Mouse (Mus musculus) MEL (cell line): Measurements from ENCODE around the gene Dnajc30. TPM values are rescaled to one million over a fixed set of nuclear protein-coding genes. Genes with fewer than 3 reads are reported as not detected.

Experiments
- DNase-seq: peaks from one replicate; pipeline ENCODE4 v3.0.0; 2011; ENCODE audit warnings: low read depth, low spot score
- H3K27ac ChIP-seq: 2 replicates; pipeline ENCODE4 v1.5.1; 2012; ENCODE audit warnings: low read depth, mild to moderate bottlenecking, control low read depth, low read length, moderate library complexity; ENCODE audit not compliant: control insufficient read depth
- H3K27me3 ChIP-seq, 2 experiments: fragments of 150-350 bp in 1 of 2; sonication (generic) in 1 of 2; 2 replicates each; pipeline ENCODE4 v1.6.1; 2012; ENCODE audit warnings: low read length in 2 of 2, mild to moderate bottlenecking in 2 of 2, improper control_type of control experiment in 1 of 2, moderate library complexity in 1 of 2; ENCODE audit not compliant: insufficient read depth in 2 of 2, control insufficient read depth in 1 of 2
- H3K36me3 ChIP-seq, 2 experiments: 2 replicates each; pipeline ENCODE4 v1.6.1; 2012 to 2014; ENCODE audit warnings: low read length in 2 of 2, improper control_type of control experiment in 1 of 2, inconsistent platforms in 1 of 2, mild to moderate bottlenecking in 1 of 2; ENCODE audit not compliant: insufficient read depth in 2 of 2, control insufficient read depth in 1 of 2
- H3K4me1 ChIP-seq, 2 experiments: fragments of 150-350 bp in 1 of 2; sonication (generic) in 1 of 2; 2 replicates each; pipeline ENCODE4 v1.6.1; 2012; ENCODE audit warnings: low read length in 2 of 2, improper control_type of control experiment in 1 of 2, mild to moderate bottlenecking in 1 of 2; ENCODE audit not compliant: insufficient read depth in 2 of 2, control insufficient read depth in 1 of 2
- H3K4me3 ChIP-seq, 2 experiments: fragments of 150-350 bp in 1 of 2; sonication (generic) in 1 of 2; 2 replicates each; pipeline ENCODE4 v1.5.1; 2012; ENCODE audit warnings: low read depth in 2 of 2, low read length in 2 of 2, mild to moderate bottlenecking in 2 of 2, moderate library complexity in 2 of 2, control low read depth in 1 of 2, improper control_type of control experiment in 1 of 2; ENCODE audit not compliant: control insufficient read depth in 1 of 2, insufficient read depth in 1 of 2
- H3K79me2 ChIP-seq: 2 replicates; pipeline ENCODE4 v1.6.1; 2012; ENCODE audit warnings: mild to moderate bottlenecking, low read length, moderate library complexity; ENCODE audit not compliant: control insufficient read depth, poor library complexity, insufficient read depth
- H3K9ac ChIP-seq: 2 replicates; pipeline ENCODE4 v1.6.1; 2012; ENCODE audit warnings: low read depth, mild to moderate bottlenecking, control low read depth, low read length, moderate library complexity; ENCODE audit not compliant: control insufficient read depth, poor library complexity, severe bottlenecking
- H3K9me3 ChIP-seq: fragments of 150-350 bp; sonication (generic); replicated peaks from 2 replicates; pipeline ENCODE4 v1.6.1; 2012; ENCODE audit warnings: mild to moderate bottlenecking, low read length, improper control_type of control experiment, moderate library complexity; ENCODE audit not compliant: insufficient read depth
- BHLHE40 ChIP-seq: IDR thresholded peaks from 2 replicates; pipeline ENCODE4 v1.6.1; 2012; ENCODE audit warnings: low read depth, mild to moderate bottlenecking, inconsistent platforms, low read length, improper control_type of control experiment, borderline replicate concordance
- CHD2 ChIP-seq: IDR thresholded peaks from 2 replicates; pipeline ENCODE4 v1.6.1; 2011; ENCODE audit warnings: low read length, improper control_type of control experiment
- GABPA ChIP-seq: IDR thresholded peaks from 2 replicates; pipeline ENCODE4 v1.6.1; 2012; ENCODE audit warnings: low read depth, mild to moderate bottlenecking, inconsistent platforms, low read length, improper control_type of control experiment, moderate library complexity
- MAZ ChIP-seq: IDR thresholded peaks from 2 replicates; pipeline ENCODE4 v1.6.1; 2012; ENCODE audit warnings: low read depth, mild to moderate bottlenecking, inconsistent platforms, low read length, improper control_type of control experiment
- MYB ChIP-seq: IDR thresholded peaks from 2 replicates; pipeline ENCODE4 v1.6.1; 2011; ENCODE audit warnings: mild to moderate bottlenecking, low read depth, low read length, improper control_type of control experiment
- RCOR1 ChIP-seq: IDR thresholded peaks from 2 replicates; pipeline ENCODE4 v1.6.1; 2012; ENCODE audit warnings: low read depth, mild to moderate bottlenecking, inconsistent platforms, low read length, improper control_type of control experiment
- USF1 ChIP-seq: IDR thresholded peaks from 2 replicates; pipeline ENCODE4 v1.6.1; 2014; ENCODE audit warnings: low read depth, mild to moderate bottlenecking, inconsistent platforms, low read length, improper control_type of control experiment, moderate library complexity
- polyA plus RNA-seq, 2 experiments: library from polyadenylated mRNA; stranded (reverse) in 1 of 2; unstranded in 1 of 2; fragments of >175 nt in 1 of 2; fragments of >200 nt in 1 of 2; gene quantifications; 2 replicates each; pipeline versions ENCODE4 v1.2.1 to v1.2.4; 2012; ENCODE audit warnings: low replicate concordance in 2 of 2, low read depth in 1 of 2; ENCODE audit not compliant: insufficient read length in 2 of 2, insufficient read depth in 1 of 2, missing spikeins in 1 of 2
- total RNA-seq: library from RNA; depleted of rRNA; stranded (reverse); fragments of 300-350 nt; gene quantifications from 2 replicates; pipeline ENCODE4 v1.2.3, GENCODE M21; 2012; rRNA removed

The Dnajc30 gene
- total and polyA plus RNA-seq, 3 experiments, result 7.4 to 15.6 TPM; not detected in 1

- H3K9me3 ChIP-seq, result no peaks in the 10 kb centered on the region
- no peaks in the 10 kb centered on the region for H3K36me3 ChIP-seq
- H3K27me3 ChIP-seq, result no peaks in the 10 kb centered on the region
- H3K4me3 ChIP-seq, result no peak overlapping the region
- no peaks in the 10 kb centered on the region for H3K79me2 ChIP-seq
- no peak overlapping the region for H3K9ac ChIP-seq
- TF ChIP-seq BHLHE40, result no peak
- TF ChIP-seq RCOR1, result no peak
- TF ChIP-seq GABPA, result no peak
- TF ChIP-seq MYB, result no peak
- TF ChIP-seq MAZ, result no peak
- TF ChIP-seq USF1, result no peak
- TF ChIP-seq CHD2, result no peak
- peak; percentile 15 for DNase-seq
- no peaks in the 10 kb centered on the region; a peak in 1 of 4 replicates for H3K4me1 ChIP-seq
- H3K27ac ChIP-seq, result no peak overlapping the region
These were observed 51.2 kb downstream of the Dnajc30 start for GRCm38 (mm10) chr5:135115241-135115640.

Other genes starting within 250 kb of the Dnajc30 start
- not detected in 2 replicates for gene Tmem270, start 157.5 kb upstream of the Dnajc30 start, total RNA-seq
- gene Tmem270, start 157.5 kb upstream of the Dnajc30 start, polyA plus RNA-seq, result not detected
- 5.4 and 13.1 TPM in 2 replicates for gene Cldn13, start 148.7 kb upstream of the Dnajc30 start, total RNA-seq
- 1 to 10 TPM in 1 of 2 experiments, not detected in 1; 5.7 TPM for gene Cldn13, start 148.7 kb upstream of the Dnajc30 start, polyA plus RNA-seq
- gene Mettl27, start 131.8 kb upstream of the Dnajc30 start, total RNA-seq, result 0.75 and 0.96 TPM in 2 replicates
- 1 to 10 TPM in 1 of 2 experiments, not detected in 1; 3.1 TPM for gene Mettl27, start 131.8 kb upstream of the Dnajc30 start, polyA plus RNA-seq
- gene Cldn4, start 117.3 kb upstream of the Dnajc30 start, total RNA-seq, result 0.08 TPM in 1 of 2 replicates, not detected in the other
- gene Cldn4, start 117.3 kb upstream of the Dnajc30 start, polyA plus RNA-seq, result under 1 TPM in 1 of 2 experiments, not detected in 1; 0.04 TPM
- not detected in 2 replicates for gene Cldn3, start 78.0 kb upstream of the Dnajc30 start, total RNA-seq
- 1 to 10 TPM in 1 of 2 experiments, not detected in 1; 1.1 TPM for gene Cldn3, start 78.0 kb upstream of the Dnajc30 start, polyA plus RNA-seq
- 43.0 and 55.9 TPM in 2 replicates for gene Abhd11, start 55.0 kb upstream of the Dnajc30 start, total RNA-seq
- gene Abhd11, start 55.0 kb upstream of the Dnajc30 start, polyA plus RNA-seq, result 10 to 100 TPM in 1 of 2 experiments, not detected in 1; 51.7 TPM
- gene Stx1a, start 40.7 kb upstream of the Dnajc30 start, total RNA-seq, result 3.2 and 3.3 TPM in 2 replicates
- gene Stx1a, start 40.7 kb upstream of the Dnajc30 start, polyA plus RNA-seq, result 1 to 10 TPM in 1 of 2 experiments, not detected in 1; 6.0 TPM
- gene Bud23, start 757 bp downstream of the Dnajc30 start, total RNA-seq, result 87.5 and 101 TPM in 2 replicates
- 100 to 1,000 TPM in 1 of 2 experiments, not detected in 1; 222 TPM for gene Bud23, start 757 bp downstream of the Dnajc30 start, polyA plus RNA-seq
- 0.23 and 0.31 TPM in 2 replicates for gene Vps37d, start 14.1 kb downstream of the Dnajc30 start, total RNA-seq
- gene Vps37d, start 14.1 kb downstream of the Dnajc30 start, polyA plus RNA-seq, result 1 to 10 TPM in 1 of 2 experiments, not detected in 1; 1.2 TPM
- gene Mlxipl, start 25.7 kb downstream of the Dnajc30 start, total RNA-seq, result not detected in 2 replicates
- gene Mlxipl, start 25.7 kb downstream of the Dnajc30 start, polyA plus RNA-seq, result not detected
- 19.3 and 20.5 TPM in 2 replicates for gene Tbl2, start 85.5 kb downstream of the Dnajc30 start, total RNA-seq
- gene Tbl2, start 85.5 kb downstream of the Dnajc30 start, polyA plus RNA-seq, result 10 to 100 TPM in 1 of 2 experiments, not detected in 1; 30.3 TPM
- gene Bcl7b, start 104.1 kb downstream of the Dnajc30 start, total RNA-seq, result 44.6 and 45.1 TPM in 2 replicates
- 10 to 100 TPM in 1 of 2 experiments, not detected in 1; 76.0 TPM for gene Bcl7b, start 104.1 kb downstream of the Dnajc30 start, polyA plus RNA-seq
- 69.1 and 72.9 TPM in 2 replicates for gene Baz1b, start 123.1 kb downstream of the Dnajc30 start, total RNA-seq
- 10 to 100 TPM; 44.5 to 81.5 TPM for gene Baz1b, start 123.1 kb downstream of the Dnajc30 start, polyA plus RNA-seq
- 5.7 and 9.8 TPM in 2 replicates for gene Fzd9, start 187.0 kb downstream of the Dnajc30 start, total RNA-seq
- gene Fzd9, start 187.0 kb downstream of the Dnajc30 start, polyA plus RNA-seq, result 1 to 10 TPM in 1 of 2 experiments, not detected in 1; 6.2 TPM